Comparison of ENCODE assay signal across 8 mouse cellular contexts in genomic region chr2:38712076-38712768, GRCm38 (mm10). TPM values are rescaled to one million over a fixed set of nuclear protein-coding genes. Genes with fewer than 3 reads are reported as not detected.
DNase-seq lines count a peak whose midpoint lies in the region; ATAC-seq and TF ChIP-seq lines count a peak whose summit lies in the region.

No protein-coding gene starts in this region.

- no peak overlapping the region for H3K9ac ChIP-seq in liver, embryonic 16.5 days (ENCODE audit: low read depth, low read length)

- TF ChIP-seq POLR2A in testis, adult 2 months (IDR thresholded peaks at IDR 0.05; ENCODE audit: control insufficient read depth, low read depth, low read length), result no peak

- H3K36me3 ChIP-seq in testis, adult 2 months (ENCODE audit: control insufficient read depth, insufficient read depth, low read length), result no peaks in the 10 kb centered on the region
- no peaks in the 10 kb centered on the region for H3K36me3 ChIP-seq in liver, embryonic 16.5 days (ENCODE audit: control insufficient read depth, insufficient read depth)

- peak overlapping the region; percentile 64 for H3K4me3 ChIP-seq in testis, adult 2 months (ENCODE audit: control insufficient read depth, low read depth, low read length)
- H3K4me3 ChIP-seq in liver, embryonic 16.5 days (ENCODE audit: low read depth, low read length), result peak overlapping the region; percentile 36

- TF ChIP-seq CTCF in testis, adult 2 months (IDR thresholded peaks at IDR 0.05; ENCODE audit: control insufficient read depth, insufficient read depth, insufficient replicate concordance, low read depth, low read length), result no peak

- DNase-seq in adrenal gland, adult 2 months, result peak; percentile 62
- no peak for DNase-seq in adrenal gland, adult 18-20 months (ENCODE audit: low spot score in 2 of 2)
- DNase-seq in testis, postnatal 14 days (ENCODE audit: low spot score), result no peak
- no peak for DNase-seq in cerebellum, postnatal 4 days (ENCODE audit: low spot score in 2 of 2)
- DNase-seq in layer of hippocampus, adult 8-10 months (ENCODE audit: low spot score in 2 of 2), result no peak
- DNase-seq in gastrocnemius, postnatal 36 days, result no peak

- WGBS in liver, embryonic 16.5 days (ENCODE audit: insufficient replicate concordance), result 7% methylated on average over 47 of the region's 58 CpGs

- no peaks in the 10 kb centered on the region for H3K9me3 ChIP-seq in liver, embryonic 16.5 days (replicated peaks; ENCODE audit: control insufficient read depth, low read length)

- ATAC-seq in liver, embryonic 16.5 days (ENCODE audit: low read depth), result no peak

- peak overlapping the region; percentile 49 for H3K4me2 ChIP-seq in liver, embryonic 16.5 days (ENCODE audit: low read depth, low read length)

- peaks cover 26% of the 10 kb centered on the region for H3K4me1 ChIP-seq in testis, adult 2 months (ENCODE audit: control insufficient read depth, insufficient read depth, low read length)
- no peaks in the 10 kb centered on the region; the same call in none of the 2 replicates for H3K4me1 ChIP-seq in liver, embryonic 16.5 days (ENCODE audit: control insufficient read depth, low read depth, low read length)

- H3K27me3 ChIP-seq in testis, adult 2 months (ENCODE audit: control insufficient read depth, insufficient read depth, low read length), result no peaks in the 10 kb centered on the region; the same call in 1 of the 2 replicates
- H3K27me3 ChIP-seq in liver, embryonic 16.5 days (ENCODE audit: control insufficient read depth, insufficient read depth, low read depth, low read length), result peaks cover 66% of the 10 kb centered on the region

- peak overlapping the region; percentile 56; the same call in 1 of the 2 replicates for H3K27ac ChIP-seq in testis, adult 2 months (ENCODE audit: control insufficient read depth, insufficient read depth, low read depth, low read length)
- no peak overlapping the region for H3K27ac ChIP-seq in liver, embryonic 16.5 days (ENCODE audit: low read length)

- intact Hi-C loops in gastrocnemius, postnatal 36 days (cut with DNase I), result no loop called here

RNA-seq across cellular contexts. Expression of gene Nr5a1, which starts 2.1 kb away (rescaled TPM):
- 100 to 1,000 TPM; 302 to 765 TPM for total RNA-seq in adrenal gland, adult 2 months (2021)
- 836 and 1,436 TPM in 2 replicates for polyA plus RNA-seq in adrenal gland, adult 2 months (2012; rRNA removed)
- 1,000 to 10,000 TPM in 1 of 2 experiments, 100 to 1,000 TPM in 1; 563 to 1,005 TPM for total RNA-seq in adrenal gland, adult 18-20 months (2021)
- 21.2 and 25.3 TPM in 2 replicates for polyA plus RNA-seq in testis, adult 2 months (2012; rRNA removed)
- polyA plus RNA-seq in liver, embryonic 16.5 days (2015; fragmentation: Nextera tagmentation; extraction: Ambion mirVana), result 0.11 and 0.22 TPM in 2 replicates
- under 1 TPM in 2 of 4 experiments, not detected in 2; 0.11 to 0.21 TPM for total RNA-seq in layer of hippocampus, adult 8-10 months (2022)
- not detected for total RNA-seq in gastrocnemius, postnatal 36 days (2021)

Comparison
In these comparisons a context has a peak if more than half of its experiments do, and no peak if none do; other contexts are left out.
1. RNA of gene Nr5a1, which starts 2.1 kb away (total RNA-seq): 563 to 1,005 TPM in adrenal gland, adult 18-20 months and 302 to 765 TPM in adrenal gland, adult 2 months; 0.11 to 0.21 TPM in layer of hippocampus, adult 8-10 months and not detected in gastrocnemius, postnatal 36 days; every median in the first group is over 100 times any median in the second.